Mouse (Mus musculus): ENCODE results near the gene Rtn3.
"Not testable (repeated sequence)": the region's sequence is repeated elsewhere in the genome, so short reads cannot be mapped to it uniquely, and the experiment has no call there.

The Rtn3 gene

DNA sequence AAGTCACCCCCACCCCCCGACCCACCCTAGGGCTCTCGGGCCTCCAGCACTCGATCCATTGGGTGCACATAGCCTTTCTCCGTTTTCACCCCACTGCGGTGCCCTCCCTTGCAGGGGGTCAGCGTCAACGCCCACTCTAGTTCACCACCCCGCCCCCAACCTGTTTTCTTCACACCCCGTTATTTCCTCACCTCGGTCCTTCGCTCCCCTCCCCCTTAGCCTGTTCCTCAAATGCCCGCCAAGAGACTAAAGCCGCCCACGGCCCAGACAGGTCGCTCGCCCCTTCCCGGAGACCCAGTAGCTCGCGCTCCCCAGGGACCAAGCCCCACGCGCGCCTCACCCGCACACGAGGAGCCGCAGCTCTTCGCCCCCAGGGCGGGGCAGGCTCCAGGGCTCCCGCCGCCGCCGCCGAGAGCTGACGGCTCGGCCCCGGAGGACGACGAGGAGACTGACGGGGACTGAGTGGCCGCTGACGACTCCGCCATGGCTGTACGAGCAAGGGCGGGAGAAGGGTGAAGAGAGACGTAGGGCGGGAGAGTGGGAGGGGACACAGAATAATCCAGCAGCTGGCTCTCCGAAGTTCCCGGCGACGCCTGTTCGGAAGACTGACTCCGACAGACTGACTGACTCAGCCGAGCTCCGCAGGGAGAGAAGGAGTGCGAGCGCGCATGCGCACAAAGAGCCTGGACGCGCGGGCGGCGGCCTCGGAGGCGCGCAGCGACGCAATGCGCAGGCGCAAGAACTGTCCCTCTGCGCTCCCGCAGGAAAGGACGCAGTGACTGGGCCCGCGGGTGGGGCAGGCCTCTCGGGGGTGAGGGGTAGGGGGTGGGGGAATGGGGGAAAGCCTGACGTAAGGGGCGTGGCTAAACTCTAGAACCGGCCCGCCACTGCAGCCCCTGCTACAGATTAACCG lies at the start of gene Rtn3:
Gene Rtn3, minus strand, starts transcription at position 683 of the 913 bp plus-strand sequence.
- peak; percentile 93 to 95 for DNase-seq (ENCODE audit: low spot score in 2 of 2)

DNA sequence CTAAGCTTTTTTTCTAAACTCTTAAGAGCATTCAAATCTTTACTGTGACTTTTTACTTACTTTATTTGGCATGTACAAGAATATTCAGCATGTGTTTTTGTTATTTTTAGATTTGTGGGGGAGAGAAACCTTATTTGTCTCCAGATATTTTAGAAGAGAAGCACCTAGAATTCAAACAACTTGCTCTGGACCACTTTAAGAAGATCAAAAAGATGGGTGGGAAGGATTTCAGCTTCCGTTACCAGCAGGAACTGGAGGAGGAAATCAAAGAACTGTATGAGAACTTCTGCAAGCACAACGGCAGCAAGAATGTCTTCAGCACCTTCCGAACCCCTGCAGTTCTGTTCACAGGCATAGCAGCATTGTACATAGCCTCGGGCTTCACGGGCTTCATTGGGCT lies 48.8 kb upstream of the Rtn3 start:
- DNase-seq (ENCODE audit: low spot score in 2 of 2): no peak

DNA sequence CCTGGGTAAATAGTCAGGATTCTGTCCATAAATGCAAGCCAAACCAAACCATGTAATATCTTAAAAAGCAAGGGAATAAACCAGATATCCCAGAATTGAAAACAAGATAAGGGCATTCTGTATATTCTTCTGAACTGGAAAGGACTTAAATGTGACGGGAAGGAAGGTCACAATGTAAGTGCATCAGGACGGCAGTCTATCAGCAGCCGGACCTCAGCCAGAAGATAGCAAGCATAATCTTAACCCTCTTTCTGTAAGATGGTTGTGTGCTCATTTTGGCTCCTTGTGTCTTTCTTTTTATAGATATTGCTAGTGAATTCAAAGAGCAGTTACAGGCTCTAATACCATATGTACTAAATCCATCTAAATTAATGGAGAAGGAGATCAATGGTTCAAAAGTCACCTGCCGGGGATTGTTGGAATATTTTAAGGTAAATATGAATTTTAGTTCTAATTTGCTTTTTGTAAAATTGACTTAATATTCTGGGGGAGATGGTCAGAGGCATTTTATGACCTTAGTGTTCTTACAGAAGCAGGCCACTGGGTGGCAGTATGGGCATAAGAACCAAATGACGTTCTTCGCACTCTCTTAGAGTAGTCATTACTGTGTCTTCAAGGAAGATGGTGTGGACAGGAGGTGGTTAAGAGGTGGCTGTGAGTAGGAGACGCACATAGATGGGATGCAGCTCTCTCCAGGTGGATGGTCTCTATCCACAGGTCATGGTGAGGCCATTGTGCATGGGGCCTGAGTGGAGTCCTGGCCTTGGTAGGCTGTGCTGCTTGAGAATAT lies 45.8 kb upstream of the Rtn3 start:
- peak; percentile 35 to 68 for DNase-seq (ENCODE audit: low spot score in 2 of 2)

DNA sequence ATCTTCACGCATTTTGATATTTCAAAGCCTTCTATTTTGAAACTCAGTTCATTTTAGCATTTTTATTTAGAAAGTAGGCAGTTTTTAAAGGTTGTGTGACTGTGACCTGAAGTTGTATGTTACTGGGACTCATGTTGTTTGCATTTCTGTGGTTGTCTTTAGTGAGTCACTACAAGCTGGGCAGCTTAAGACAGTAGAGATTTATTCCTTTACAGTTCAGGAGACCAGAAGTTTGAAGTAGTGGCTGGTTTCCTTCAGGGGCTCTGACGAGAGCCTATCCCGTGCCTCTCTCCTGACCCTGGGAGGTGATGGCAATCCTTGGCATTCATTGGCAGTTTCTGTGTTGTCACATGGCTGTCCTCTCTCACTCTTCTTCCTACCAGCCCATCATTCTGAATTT lies 41.8 kb upstream of the Rtn3 start:
- no peak for DNase-seq (ENCODE audit: low spot score in 2 of 2)

DNA sequence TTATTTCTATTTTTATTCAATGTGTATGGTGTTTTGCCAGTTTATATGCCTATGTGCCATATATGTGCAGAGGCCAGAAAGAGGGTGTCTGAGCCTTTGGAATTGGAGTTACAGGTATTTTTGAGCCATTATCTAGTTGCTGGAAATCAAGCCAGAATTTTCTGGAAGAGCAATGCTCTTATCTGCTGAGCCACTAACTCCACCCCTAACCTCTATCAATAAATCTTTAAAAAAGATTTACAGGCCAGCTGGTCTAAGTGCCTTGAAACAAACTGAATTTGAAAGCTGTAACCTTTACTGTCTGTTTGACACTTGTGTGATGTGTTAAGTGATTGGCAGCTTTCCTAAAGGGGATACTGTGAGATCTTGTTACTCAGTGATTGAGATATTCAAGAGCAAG lies 40.7 kb upstream of the Rtn3 start:
- DNase-seq (ENCODE audit: low spot score in 2 of 2): no peak

DNA sequence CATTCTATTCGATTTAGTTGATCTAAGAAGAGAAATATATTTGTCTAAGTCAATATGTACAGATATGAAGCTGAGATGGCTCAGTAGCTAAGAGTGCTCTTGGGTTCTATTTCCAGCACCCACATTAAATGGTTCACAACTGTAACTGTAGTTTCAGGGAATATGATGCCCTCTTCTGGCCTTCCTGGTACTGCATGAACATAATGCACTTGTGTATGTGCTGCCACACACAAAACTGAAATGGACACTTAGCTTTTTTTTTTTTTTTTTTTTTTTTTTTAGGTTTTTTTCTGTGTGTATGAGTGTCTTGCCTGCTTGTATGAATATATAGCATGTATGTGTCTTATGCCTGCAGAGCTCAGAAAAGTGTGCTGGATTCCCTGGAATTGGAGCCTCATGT lies 40.2 kb upstream of the Rtn3 start:
- no peak for DNase-seq (ENCODE audit: low spot score in 2 of 2)

DNA sequence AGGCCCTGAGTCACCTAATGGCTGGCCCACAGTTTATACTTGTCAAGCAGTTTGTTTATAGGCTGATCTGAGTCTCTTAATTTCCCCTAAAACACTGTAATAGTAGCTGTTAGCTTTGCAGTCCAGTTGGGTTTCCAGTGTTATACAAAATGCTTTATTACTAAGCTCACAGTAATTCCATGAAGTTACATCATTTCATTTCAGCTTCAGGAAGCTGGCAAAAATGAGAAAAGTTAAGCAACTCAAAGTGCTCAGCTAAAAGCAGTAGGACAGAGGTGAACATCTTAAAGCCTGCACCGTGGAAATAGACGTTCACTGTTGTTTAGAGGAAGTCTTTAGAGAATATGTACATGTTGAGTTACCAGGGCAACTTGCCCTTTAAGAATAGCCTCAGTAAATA lies 39.8 kb upstream of the Rtn3 start:
- no peak for DNase-seq (ENCODE audit: low spot score in 2 of 2)

DNA sequence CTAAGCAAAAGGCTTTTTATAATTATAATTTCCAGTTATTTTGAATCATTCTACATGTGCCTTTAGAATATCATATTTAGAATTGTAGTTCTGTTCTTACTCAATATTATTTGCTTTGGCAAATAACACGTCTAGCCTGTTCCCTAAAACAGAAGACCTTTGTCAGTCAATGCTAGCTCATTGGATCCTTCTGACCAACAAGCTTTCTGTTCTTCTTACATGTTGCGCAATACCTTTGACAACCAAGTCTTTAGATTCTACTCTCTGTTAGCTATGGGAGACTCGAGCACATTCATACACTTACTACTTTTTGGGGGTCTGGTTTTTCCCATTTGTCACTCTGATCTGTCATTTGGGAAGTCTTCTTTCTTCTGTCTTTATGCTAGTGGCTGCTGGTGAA lies 38.5 kb upstream of the Rtn3 start:
- no peak for DNase-seq (ENCODE audit: low spot score in 2 of 2)

DNA sequence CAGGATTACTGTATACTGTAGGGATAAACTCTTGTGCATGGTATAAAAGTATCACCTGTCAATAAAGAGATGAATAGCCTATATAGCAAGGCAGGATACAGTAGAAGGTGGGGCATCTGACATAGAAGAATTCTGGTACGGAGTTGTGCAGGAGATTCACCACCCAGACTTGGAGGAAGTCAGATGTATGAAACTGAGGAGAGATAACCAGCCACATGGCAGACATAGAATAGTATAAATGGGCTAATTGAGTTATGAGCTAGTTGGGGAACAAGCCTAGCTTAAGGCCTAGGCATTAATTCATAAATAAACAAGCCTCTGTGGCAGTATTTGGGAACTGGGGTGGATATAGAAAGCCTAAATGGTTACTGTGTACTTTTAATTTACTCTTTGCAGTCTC lies 33.4 kb upstream of the Rtn3 start:
- DNase-seq (ENCODE audit: low spot score in 2 of 2): no peak

DNA sequence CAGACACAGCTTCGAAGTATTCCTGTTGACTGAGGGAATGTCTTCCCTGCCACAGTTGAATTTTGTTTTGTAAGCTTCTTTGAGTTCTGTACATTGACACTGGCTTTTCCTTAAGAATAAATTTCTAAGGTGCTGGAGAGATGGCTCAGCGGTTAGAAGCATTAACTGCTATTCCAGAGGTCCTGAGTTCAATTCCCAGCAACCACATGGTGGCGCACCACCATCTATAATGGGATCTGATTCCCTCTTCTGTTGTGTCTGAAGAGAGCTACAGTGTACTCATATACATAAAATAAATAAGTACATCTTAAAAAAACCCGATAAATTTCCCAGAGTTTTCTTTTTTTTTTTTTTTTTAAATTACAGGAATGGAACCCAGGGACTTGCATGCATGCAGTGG lies 24.9 kb upstream of the Rtn3 start:
- DNase-seq (ENCODE audit: low spot score in 2 of 2): no peak

DNA sequence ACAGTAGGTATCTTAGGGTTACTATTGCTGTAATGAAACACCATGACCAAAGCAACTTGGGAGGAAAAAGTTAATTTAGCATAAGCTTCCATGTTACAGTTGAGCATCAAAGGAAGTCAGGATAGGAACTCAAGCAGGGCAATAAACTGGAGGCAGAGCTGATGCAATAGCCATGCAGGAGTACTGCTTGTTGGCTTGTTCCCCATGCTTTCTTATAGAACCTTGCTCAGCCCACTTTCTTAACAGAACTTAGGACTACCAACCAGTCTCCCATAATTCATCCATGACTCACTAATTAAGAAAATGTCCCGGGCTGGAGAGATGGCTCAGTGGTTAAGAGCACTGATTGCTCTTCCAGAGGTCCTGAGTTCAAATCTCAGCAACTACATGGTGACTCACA lies 23.2 kb upstream of the Rtn3 start:
- no peak for DNase-seq (ENCODE audit: low spot score in 2 of 2)

DNA sequence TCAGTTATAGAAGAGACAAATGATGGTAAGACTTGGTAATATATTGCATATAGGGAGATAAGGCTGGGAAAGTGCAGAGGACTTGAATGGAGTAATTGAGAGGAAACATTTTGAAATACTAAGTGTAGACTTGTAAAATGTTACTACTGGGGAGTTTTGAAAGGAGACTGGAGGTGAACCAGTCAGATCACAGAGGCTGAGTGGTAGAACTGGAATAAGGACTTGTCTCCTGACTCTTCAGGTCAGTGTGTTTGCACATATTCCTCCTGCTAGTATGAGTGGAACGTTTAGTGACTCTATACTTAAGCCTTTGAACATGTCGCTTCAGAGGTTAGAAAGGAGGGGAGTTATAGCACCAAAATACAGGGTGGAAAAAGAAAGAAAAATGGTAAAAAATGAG lies 19.4 kb upstream of the Rtn3 start:
- DNase-seq (ENCODE audit: low spot score in 2 of 2): no peak

DNA sequence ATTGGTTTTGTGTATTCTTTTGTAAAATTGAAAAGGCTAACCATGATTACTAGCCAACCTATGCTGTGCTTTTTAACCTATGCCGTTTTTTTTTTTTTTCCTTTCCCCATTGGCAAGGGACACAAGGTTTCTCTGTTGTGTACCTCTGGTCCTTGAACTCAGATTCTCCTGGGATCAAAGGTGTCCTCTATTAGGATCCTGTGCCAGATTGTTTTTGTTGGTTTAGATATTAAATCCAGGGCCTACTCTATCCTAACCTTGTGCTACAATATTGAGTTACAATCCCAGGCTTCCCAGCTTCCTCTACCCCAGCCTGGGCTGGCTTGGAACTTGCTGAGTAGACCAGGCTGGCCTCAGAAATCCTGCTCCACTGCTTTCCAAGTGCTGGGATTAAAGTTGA lies 17.6 kb upstream of the Rtn3 start:
- DNase-seq (ENCODE audit: low spot score in 2 of 2): no peak

DNA sequence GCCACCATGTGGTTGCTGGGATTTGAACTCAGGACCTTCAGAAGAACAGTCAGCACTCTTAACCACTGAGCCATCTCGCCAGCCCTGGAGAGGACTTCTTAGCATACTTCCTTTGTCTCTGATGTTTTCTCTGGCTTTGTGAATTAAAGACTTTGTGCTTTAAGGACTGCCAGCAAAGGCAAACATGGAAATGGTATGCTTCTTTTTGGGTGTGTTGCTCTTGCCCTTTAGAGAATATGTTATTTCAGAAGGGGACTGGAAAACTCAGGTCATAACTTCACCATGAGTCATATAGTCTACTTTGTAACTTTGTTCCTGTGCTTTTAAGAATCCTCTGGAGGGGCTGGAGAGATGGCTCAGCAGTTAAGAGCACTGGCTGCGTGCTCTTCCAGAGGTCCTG lies 15.7 kb upstream of the Rtn3 start:
- DNase-seq (ENCODE audit: low spot score in 2 of 2): no peak

DNA sequence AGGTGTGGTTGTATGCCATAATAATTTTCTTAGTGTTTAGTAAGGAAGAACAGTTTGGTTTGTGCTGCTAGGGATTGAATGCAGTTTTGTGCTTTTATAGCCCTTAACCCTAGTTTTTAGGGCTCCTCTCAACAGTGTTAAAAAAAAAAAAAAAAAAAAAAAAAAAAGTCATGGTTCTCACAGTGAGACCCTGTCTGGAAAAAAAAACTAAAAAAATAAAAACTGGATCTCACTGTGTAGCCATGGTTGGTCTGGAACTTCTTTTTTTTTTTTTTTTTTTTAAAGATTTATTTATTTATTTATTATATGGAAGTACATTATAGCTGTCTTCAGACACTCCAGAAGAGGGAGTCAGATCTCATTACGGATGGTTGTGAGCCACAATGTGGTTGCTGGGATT lies 13.0 kb upstream of the Rtn3 start:
- not testable (repeated sequence) for DNase-seq (ENCODE audit: low spot score in 2 of 2)

DNA sequence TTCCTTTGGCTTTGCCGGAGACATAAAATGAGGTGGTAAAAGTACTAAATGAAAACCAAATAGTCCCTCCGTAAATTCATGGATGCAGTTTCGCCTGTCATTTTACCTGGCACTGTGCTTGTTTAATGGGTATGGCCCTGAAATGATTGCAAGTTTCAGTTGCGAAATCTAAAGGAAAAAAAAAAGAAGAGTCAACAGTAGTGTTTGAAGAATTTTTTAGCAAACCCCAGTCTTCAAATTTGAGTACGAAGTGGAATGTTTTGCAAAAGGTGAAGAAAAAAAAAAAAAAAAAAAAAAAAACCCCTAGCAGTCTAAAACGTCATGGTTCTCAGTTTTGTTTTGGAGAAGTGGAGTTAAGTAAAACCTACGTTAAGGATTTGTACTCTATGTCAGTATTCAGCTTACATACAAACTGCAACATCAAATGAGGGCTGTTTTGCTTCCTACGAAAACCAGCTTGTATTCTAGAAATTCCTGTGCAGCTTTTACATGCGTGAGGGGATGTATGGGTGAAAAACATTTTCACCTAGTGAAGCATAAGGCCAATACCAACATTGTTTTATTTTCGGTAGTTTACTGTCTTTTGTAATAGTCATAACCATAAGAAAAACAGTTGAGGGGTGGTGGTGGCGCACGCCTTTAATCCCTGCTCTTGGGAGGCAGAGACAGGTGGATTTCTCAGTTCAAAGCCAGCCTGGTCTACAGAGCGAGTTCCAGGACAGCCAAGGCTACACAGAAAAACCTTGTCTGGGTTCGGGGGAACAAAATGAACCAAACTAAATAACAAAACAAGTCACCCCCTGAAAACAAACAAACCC lies 12.3 kb upstream of the Rtn3 start:
- DNase-seq (ENCODE audit: low spot score in 2 of 2): no peak

DNA sequence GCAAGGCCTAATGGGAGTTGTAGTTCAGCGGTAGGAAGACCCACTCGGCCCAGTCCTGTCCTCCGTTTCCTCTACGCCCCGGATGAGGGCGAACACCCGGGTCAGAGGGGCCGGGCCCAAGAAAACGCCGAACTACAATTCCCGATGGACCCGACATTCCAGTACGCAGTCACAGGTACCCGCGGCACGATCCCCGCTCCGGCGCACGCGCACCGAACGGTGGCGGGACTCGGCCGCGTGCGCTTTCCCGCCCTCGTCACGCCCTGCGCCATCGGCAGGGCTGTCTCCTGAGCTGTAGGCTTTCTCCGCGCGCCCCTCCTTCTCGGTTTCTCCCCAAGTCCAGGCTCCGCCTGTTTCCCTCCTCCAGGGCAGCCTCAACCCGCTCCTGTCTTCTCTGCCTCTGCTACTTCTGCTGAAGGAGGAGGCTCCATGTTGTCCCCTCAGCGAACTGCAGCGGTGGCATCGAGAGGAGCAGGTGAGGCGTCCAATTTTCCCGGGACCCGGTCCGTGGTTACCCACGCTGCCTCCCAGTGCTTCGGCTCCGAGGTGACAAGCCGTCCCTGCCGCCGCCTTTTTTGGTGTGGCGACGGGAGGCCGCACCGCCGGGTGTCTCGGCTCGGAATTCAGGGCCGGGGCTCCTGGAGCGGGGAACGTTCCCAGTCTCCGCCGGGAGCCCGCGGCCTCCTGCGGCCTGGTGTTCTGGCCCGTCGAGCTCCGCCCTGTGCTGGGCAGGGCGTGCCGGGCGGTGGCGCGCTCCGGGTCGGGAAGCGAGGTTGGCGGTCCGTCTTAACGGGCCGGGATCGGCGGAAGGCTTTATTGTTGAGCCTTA lies 11.3 kb upstream of the Rtn3 start:
- peak; percentile 96 for DNase-seq (ENCODE audit: low spot score in 2 of 2)

DNA sequence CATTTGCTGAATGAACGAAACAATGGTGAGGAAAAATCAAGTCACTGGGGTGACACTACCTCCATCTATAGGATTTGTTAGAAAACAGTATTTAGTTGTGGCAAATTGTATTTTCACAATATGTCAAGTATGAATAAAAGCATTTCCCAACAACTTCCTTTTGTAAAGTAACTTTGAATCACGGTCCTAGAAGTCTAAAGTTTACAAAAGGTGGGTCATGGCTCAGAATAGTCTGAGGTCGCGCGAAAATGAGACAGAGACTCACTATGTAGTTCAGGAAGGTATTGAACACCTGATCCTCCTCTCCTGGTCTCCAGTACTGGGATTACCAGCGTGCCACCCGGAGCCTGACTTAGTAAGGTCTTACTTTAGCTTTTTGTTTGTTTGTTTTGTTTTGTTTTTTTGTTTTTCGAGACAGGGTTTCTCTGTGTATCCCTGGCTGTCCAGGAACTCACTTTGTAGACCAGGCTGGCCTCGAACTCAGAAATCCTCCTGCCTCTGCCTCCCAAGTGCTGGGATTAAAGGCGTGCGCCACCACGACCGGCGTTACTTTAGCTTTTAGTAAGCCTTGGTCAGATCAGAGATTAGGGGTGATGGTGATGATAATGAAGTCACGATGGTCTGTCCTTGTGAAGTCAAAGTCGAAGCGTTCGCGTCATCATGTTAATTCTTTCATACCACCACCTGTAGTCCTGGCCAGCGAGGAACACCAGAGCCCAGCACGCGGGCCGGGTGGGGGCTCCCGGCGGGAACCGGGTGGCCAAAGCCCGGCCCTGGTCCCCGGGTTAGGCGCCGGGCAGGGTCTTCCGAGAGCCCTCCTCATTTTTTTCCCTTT lies 10.5 kb upstream of the Rtn3 start, which contains the start of gene Atl3:
Gene Atl3, plus strand, starts transcription at position 689 of the 835 bp plus-strand sequence.
- no peak for DNase-seq (ENCODE audit: low spot score in 2 of 2)

DNA sequence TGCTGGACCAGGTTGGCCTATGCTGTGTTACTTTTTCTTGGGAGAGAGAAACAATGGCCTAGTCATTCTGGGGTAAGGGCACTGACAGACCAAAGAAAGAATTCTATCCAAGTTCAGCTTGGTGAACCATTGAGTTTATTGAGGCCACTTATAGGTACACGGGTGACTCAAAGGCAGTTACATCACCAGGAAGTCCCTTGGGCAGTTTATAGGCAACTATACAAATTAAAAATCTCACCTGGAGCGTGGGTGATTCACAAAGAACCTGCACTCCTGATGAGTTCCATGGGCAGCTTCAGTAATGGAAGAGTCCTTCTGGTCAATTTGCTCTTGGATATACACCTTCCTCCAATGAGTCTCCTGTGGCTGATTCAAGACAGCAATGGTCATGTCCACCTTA lies 9.6 kb upstream of the Rtn3 start:
- DNase-seq (ENCODE audit: low spot score in 2 of 2): no peak

DNA sequence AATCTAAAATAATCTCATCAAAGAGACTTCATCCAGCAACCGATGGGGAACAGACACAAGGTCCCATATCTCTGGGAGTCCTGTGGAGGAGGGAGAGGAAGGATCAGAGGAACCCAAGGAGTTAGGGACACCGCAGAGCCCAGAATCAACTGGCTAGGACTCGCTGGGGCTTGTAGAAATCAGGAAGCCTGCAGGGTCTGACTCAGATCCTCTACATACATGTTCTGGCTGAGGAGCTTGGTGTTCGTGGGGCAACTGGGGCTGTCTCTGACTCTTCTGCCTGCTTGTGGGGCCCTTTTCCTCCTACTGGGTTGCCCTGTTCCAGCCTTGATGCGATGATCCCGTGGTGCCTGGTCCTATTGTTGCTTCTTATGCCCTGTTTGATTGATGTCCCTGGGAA lies 8.9 kb upstream of the Rtn3 start:
- no peak for DNase-seq (ENCODE audit: low spot score in 2 of 2)

Measured in frontal cortex, postnatal 14 days (tissue).